Mouse (Mus musculus): Measurements from ENCODE around the gene 4921517D22Rik.
A peak's percentile ranks its signal among the peaks of the same experiment; 100 is the strongest.

DNA sequence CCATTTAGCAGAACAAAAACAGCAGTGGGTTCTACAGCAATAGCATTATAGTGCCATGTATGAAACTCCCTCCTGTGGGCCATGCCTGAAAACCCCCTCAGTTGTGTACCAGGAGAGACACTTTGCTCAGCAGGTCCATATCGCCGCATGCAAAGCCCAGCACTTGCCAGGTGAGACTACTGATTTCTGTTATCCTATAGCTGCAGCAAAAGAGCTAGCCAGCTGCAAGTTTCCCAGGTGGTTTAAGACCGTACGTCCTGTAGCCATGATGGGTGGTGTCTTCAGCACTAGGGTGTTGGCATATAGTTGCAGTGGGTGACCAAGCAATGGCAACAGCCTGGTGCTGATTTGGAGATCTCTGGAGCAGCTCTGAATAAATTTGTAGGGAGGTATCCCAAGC is 45.5 kb upstream of the 4921517D22Rik start:
- peak; percentile 39; the same call in 1 of the 2 replicates for TF ChIP-seq CTCF (IDR thresholded peaks at IDR 0.05; ENCODE audit: low read depth)
- peak; percentile 98 for TF ChIP-seq EP300 (IDR thresholded peaks at IDR 0.05; ENCODE audit: low read depth)

Data from liver, embryonic 14.5 days (tissue).